Mouse (Mus musculus) stomach, postnatal 0 days (tissue): ENCODE measurements around the gene Tbxa2r. TPM values are rescaled to one million over a fixed set of nuclear protein-coding genes. Genes with fewer than 3 reads are reported as not detected.
A peak's percentile ranks its signal among the peaks of the same experiment; 100 is the strongest.

ENCODE experiments used
- ATAC-seq: fragments of 200-750 bp; cut with Nextera tagmentation; 2 replicates; pipeline ENCODE4 v1.8.0; 2017; ENCODE audit not compliant: low FRiP score, low TSS enrichment
- DNase-seq: peaks from one replicate; pipeline ENCODE4 v3.0.0-alpha.2; 2016; ENCODE audit warnings: low spot score
- H3K27ac ChIP-seq: fragments of 300-500 bp; sonication (generic); replicated peaks from 2 replicates; pipeline ENCODE4 v1.5.1; 2014; ENCODE audit warnings: mild to moderate bottlenecking, control low read depth
- H3K27me3 ChIP-seq: fragments of 300-500 bp; sonication (generic); 2 replicates; pipeline ENCODE4 v1.6.1; 2014; ENCODE audit warnings: low read length; ENCODE audit not compliant: control insufficient read depth, insufficient read depth
- H3K36me3 ChIP-seq: fragments of 300-500 bp; sonication (generic); 2 replicates; pipeline ENCODE4 v1.6.1; 2014; ENCODE audit warnings: low read length, mixed read lengths; ENCODE audit not compliant: control insufficient read depth, insufficient read depth
- H3K4me1 ChIP-seq: fragments of 300-500 bp; sonication (generic); replicated peaks from 2 replicates; pipeline ENCODE4 v1.6.1; 2014; ENCODE audit warnings: antibody characterized with exemption; ENCODE audit not compliant: control insufficient read depth, insufficient read depth
- H3K4me2 ChIP-seq: fragments of 300-500 bp; sonication (generic); replicated peaks from 2 replicates; pipeline ENCODE4 v1.6.1; 2014; ENCODE audit warnings: low read depth, mild to moderate bottlenecking, control low read depth, moderate library complexity
- H3K4me3 ChIP-seq: fragments of 300-500 bp; sonication (generic); 2 replicates; pipeline ENCODE4 v1.5.1; 2014; ENCODE audit warnings: low read depth, low read length, control low read depth
- H3K9ac ChIP-seq: fragments of 300-500 bp; sonication (generic); 2 replicates; pipeline ENCODE4 v1.6.1; 2014; ENCODE audit warnings: mild to moderate bottlenecking, low read length, control low read depth, mixed read lengths
- H3K9me3 ChIP-seq: fragments of 300-500 bp; sonication (generic); 2 replicates; pipeline ENCODE4 v1.6.1; 2016; ENCODE audit warnings: low read length; ENCODE audit not compliant: control insufficient read depth
- CTCF ChIP-seq: IDR thresholded peaks from 2 replicates; pipeline ENCODE4 v1.5.1; 2016; ENCODE audit warnings: antibody characterized with exemption, low read depth, mild to moderate bottlenecking, moderate library complexity
- EP300 ChIP-seq: optimal IDR thresholded peaks from 2 replicates; pipeline ENCODE3; 2016; ENCODE audit warnings: antibody characterized with exemption
- WGBS: fragments of 180-500 bp; shearing (Covaris S2); extraction: QIAGEN DNeasy Blood & Tissue Kit; methylation state at CpG from one replicate; pipeline ENCODE4 v1.1.7; 2014; 5-methylcytosine and 5-hydroxymethylcytosine counted together
- polyA plus RNA-seq: library from polyadenylated mRNA; unstranded; fragments of >200 nt; fragmentation: Nextera tagmentation; extraction: Ambion mirVana; gene quantifications from 2 replicates; pipeline ENCODE4 v1.2.1, GENCODE M21; 2015

Tbxa2r gene
- 19.7 and 20.2 TPM in 2 replicates for polyA plus RNA-seq

- ATAC-seq (peak; percentile 30; the same call in 1 of the 2 replicates), DNase-seq (no peak)
- peak within 1 kb of the TSS; percentile 57 for H3K4me2 ChIP-seq
- peaks cover 37% of the 10 kb centered on the region for H3K36me3 ChIP-seq
- no peaks in the 10 kb centered on the region for H3K9me3 ChIP-seq
- no peaks in the 10 kb centered on the region for H3K27me3 ChIP-seq
- H3K27ac ChIP-seq: peak within 1 kb of the TSS; percentile 92
- H3K4me1 ChIP-seq: peaks cover 11% of the 10 kb centered on the region
- peak within 1 kb of the TSS; percentile 43 for H3K9ac ChIP-seq
- TF ChIP-seq CTCF: peak; percentile 44
- TF ChIP-seq EP300: no peak
- peak within 1 kb of the TSS; percentile 25 for H3K4me3 ChIP-seq
- WGBS: 8% methylated on average over 10 of the region's 10 CpGs
Measured at GRCm38 (mm10) chr10:81328386-81328785, at the start of gene Tbxa2r. TSS of gene Tbxa2r (plus strand) at chr10:81328731.

DNA sequence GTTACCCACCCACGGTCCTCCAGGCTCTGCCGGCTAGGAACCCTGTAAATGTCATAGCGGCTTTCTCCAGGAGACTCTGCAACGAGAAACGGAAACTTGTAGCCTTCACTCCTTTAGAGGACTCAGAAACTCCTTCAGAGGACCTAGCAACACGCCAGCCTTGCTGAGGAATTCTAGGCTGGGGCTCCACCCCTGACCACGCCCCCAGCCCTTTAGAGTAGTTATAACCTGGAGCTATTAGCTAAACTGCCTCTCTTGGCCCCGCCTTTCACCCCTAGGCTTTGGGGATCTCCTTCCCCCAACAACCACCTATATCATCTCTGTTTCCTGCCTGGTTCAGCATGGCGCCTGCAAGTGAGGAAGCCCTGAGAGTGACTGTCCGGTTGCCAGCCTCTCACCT, 49.0 kb upstream of the Tbxa2r start:
- 42% methylated on average over 10 of the region's 10 CpGs for WGBS
- ATAC-seq (no peak), DNase-seq (no peak)
- no peak overlapping the region for H3K4me3 ChIP-seq
- H3K9me3 ChIP-seq: no peaks in the 10 kb centered on the region
- H3K27me3 ChIP-seq: no peaks in the 10 kb centered on the region
- no peak for TF ChIP-seq CTCF
- no peak for TF ChIP-seq EP300
- 0 out of 2 replicates have a peak, but pooled peaks cover 2% of the 10 kb centered on the region for H3K36me3 ChIP-seq
- H3K9ac ChIP-seq: no peak overlapping the region
- H3K4me1 ChIP-seq: no peaks in the 10 kb centered on the region
- H3K4me2 ChIP-seq: no peak overlapping the region
- H3K27ac ChIP-seq: no peak overlapping the region

- H3K27me3 ChIP-seq: no peaks in the 10 kb centered on the region
- DNase-seq: no peak
- no peak overlapping the region for H3K4me3 ChIP-seq
- no peaks in the 10 kb centered on the region for H3K4me1 ChIP-seq
- TF ChIP-seq EP300 (no peak), CTCF (no peak)
- H3K4me2 ChIP-seq: peak overlapping the region; percentile 65; the same call in 1 of the 2 replicates
- ATAC-seq: no peak
- 0 out of 2 replicates have a peak overlapping the region, but pooled peaks have one; percentile 23 for H3K9ac ChIP-seq
- 45% methylated on average over 6 of the region's 6 CpGs for WGBS
- no peaks in the 10 kb centered on the region for H3K36me3 ChIP-seq
- no peaks in the 10 kb centered on the region for H3K9me3 ChIP-seq
- no peak overlapping the region for H3K27ac ChIP-seq
Measured at GRCm38 (mm10) chr10:81284189-81284588, 44.3 kb upstream of the Tbxa2r start.

DNA sequence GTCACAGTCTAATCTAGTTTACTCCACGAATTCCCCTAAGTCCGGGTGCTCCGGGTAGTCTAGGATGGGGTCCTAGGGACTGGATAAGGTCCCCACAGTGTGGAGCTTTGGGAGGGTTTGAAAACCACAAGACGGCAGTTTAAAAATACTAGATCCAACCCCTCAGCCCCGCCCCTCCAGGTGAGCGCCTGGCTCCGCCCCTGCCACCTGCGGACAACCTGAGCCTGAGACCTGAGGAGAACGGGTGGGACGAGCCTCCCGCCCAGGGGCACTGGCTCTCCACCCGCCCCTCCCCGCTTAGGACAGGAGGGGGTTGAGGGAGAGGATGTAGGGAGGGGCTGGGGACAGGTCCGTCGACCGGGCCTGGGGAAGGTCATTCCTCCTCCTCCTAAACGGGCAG, 43.8 kb upstream of the Tbxa2r start:
- Histone ChIP-seq H3K9me3 (no peaks in the 10 kb centered on the region), H3K36me3 (no peaks in the 10 kb centered on the region), H3K4me2 (peak overlapping the region; percentile 65), H3K4me3 (peak overlapping the region; percentile 10; the same call in 1 of the 2 replicates), H3K27ac (0 out of 2 replicates have a peak overlapping the region, but pooled peaks have one; percentile 78), H3K9ac (no peak overlapping the region), H3K4me1 (no peaks in the 10 kb centered on the region), H3K27me3 (no peaks in the 10 kb centered on the region)
- DNase-seq: peak; percentile 85
- TF ChIP-seq EP300 (no peak), CTCF (no peak)
- WGBS: 7% methylated on average over 17 of the region's 17 CpGs
- ATAC-seq: 0 out of 2 replicates have a peak, but pooled peaks have one; percentile 4

DNA sequence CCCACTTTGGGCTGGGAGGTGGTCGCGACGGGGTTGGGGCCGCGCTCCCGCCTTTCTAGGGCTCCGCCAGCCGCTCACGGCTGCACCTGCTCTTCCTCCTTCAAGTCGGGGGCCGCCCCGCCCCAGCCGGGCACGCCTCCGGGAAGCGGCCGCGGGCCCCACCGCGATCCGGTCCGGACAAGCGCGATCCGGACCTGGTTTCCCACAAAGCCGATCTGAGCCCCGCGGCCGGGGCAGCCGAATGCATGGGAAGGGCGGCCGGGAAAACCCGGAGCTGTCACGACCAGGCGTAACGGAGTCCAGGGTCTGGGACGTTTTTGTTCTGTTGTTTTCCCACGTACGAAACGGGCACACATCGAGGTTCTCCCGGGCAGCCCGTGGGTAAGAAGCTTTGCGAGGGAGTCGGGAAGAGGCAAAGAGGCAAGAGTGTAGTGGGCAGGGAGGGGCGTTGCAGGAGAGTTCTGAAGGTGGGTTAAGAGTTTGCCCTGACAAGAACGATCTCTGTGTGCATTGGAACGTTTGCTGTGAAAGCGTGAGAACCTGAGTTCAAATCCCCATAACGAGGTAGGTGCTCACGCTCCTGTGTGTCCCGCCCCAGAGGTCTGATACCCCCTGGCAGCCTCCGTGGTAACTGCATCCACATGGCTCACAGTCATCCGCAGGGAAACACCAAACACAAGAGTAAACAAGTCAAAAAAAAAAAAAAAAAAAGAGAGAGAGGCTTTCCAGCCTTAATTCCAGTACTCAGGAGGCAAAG, 42.7 kb upstream of the Tbxa2r start:
- WGBS: 2% methylated on average over 54 of the region's 54 CpGs
- peak overlapping the region; percentile 43 for H3K4me3 ChIP-seq
- peak overlapping the region; percentile 78 for H3K27ac ChIP-seq
- ATAC-seq: peak; percentile 71
- no peaks in the 10 kb centered on the region for H3K9me3 ChIP-seq
- peak overlapping the region; percentile 57 for H3K9ac ChIP-seq
- no peaks in the 10 kb centered on the region for H3K36me3 ChIP-seq
- H3K4me1 ChIP-seq: no peaks in the 10 kb centered on the region
- peak; percentile 96 for DNase-seq
- TF ChIP-seq CTCF (0 out of 2 replicates have a peak, but pooled peaks have one; percentile 3), EP300 (peak; percentile 87)
- peak overlapping the region; percentile 65 for H3K4me2 ChIP-seq
- H3K27me3 ChIP-seq: no peaks in the 10 kb centered on the region

DNA sequence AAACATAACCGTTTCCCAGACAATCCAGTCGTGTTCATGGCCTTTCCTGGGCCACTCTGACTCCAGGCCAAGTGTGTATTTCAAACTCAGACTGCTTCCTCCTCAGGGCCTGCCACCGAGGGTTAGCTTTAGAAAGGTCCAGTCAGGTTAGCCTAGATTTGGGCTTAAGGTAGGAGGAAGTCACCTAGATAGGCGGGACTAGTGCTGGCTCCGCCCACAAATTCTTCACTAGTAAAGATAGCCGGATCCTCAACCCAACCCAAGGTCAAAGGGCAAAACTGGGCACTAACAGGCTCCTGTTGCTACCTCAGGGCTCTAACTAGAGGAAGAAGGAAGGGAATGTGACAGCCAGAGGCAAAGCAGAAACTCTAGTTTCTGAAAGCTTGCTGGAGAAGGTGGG, 41.9 kb upstream of the Tbxa2r start:
- no peaks in the 10 kb centered on the region for H3K36me3 ChIP-seq
- H3K4me2 ChIP-seq: no peak overlapping the region
- H3K27me3 ChIP-seq: no peaks in the 10 kb centered on the region
- H3K27ac ChIP-seq: peak overlapping the region; percentile 78
- TF ChIP-seq EP300 (no peak), CTCF (no peak)
- no peak overlapping the region for H3K4me3 ChIP-seq
- DNase-seq: peak; percentile 86
- no peak overlapping the region for H3K9ac ChIP-seq
- WGBS: 32% methylated on average over 6 of the region's 6 CpGs
- no peaks in the 10 kb centered on the region for H3K4me1 ChIP-seq
- H3K9me3 ChIP-seq: no peaks in the 10 kb centered on the region
- peak; percentile 25 for ATAC-seq
